Mouse (Mus musculus): ENCODE data around the gene Fdx1l.

Gene Fdx1l

GRCm38 (mm10) chr9:21027774-21028290 is 45.6 kb downstream of the Fdx1l start:
- DNase-seq: no peak

GRCm38 (mm10) chr9:21026849-21027248 is 46.6 kb downstream of the Fdx1l start:
- no peak for DNase-seq

- DNase-seq: no peak
Observed at GRCm38 (mm10) chr9:21025258-21025810, 48.1 kb downstream of the Fdx1l start.

- no peak for DNase-seq
Observed at GRCm38 (mm10) chr9:21022726-21023125, 50.7 kb downstream of the Fdx1l start.

- no peak for DNase-seq
Observed at GRCm38 (mm10) chr9:21022288-21022687, 51.1 kb downstream of the Fdx1l start.

GRCm38 (mm10) chr9:21021363-21021762 is 52.1 kb downstream of the Fdx1l start:
- DNase-seq: no peak

- DNase-seq: no peak
Observed at GRCm38 (mm10) chr9:21018600-21018999, 54.8 kb downstream of the Fdx1l start.
